Mouse (Mus musculus) embryonic facial prominence, embryonic 11.5 days (tissue): ENCODE results near the gene Uncx. TPM values are rescaled to one million over a fixed set of nuclear protein-coding genes. Genes with fewer than 3 reads are reported as not detected.

Experiments
- ATAC-seq: fragments of 200-750 bp; cut with Nextera tagmentation; replicated peaks from 2 replicates; pipeline ENCODE4 v1.8.0; 2017; ENCODE audit warnings: low read depth; ENCODE audit not compliant: insufficient number of reproducible peaks, low FRiP score, low TSS enrichment
- DNase-seq: peaks from one replicate; pipeline ENCODE4 v3.0.0-alpha.2; 2015; ENCODE audit warnings: low spot score
- H3K27ac ChIP-seq: fragments of 300-500 bp; sonication (generic); replicated peaks from 2 replicates; pipeline ENCODE4 v1.5.1; 2014; ENCODE audit warnings: mild to moderate bottlenecking, low read depth, low read length, control low read depth
- H3K27me3 ChIP-seq: fragments of 300-500 bp; sonication (generic); 2 replicates; pipeline ENCODE4 v1.6.1; 2014; ENCODE audit warnings: mild to moderate bottlenecking, low read length, moderate library complexity, mixed read lengths; ENCODE audit not compliant: control insufficient read depth, insufficient read depth
- H3K36me3 ChIP-seq: fragments of 300-500 bp; sonication (generic); replicated peaks from 2 replicates; pipeline ENCODE4 v1.6.1; 2014; ENCODE audit warnings: low read depth, mild to moderate bottlenecking, low read length, moderate library complexity, mixed read lengths; ENCODE audit not compliant: control insufficient read depth, insufficient read depth
- H3K4me1 ChIP-seq: fragments of 300-500 bp; sonication (generic); 2 replicates; pipeline ENCODE4 v1.6.1; 2014; ENCODE audit warnings: low read length, mixed read lengths; ENCODE audit not compliant: control insufficient read depth, insufficient read depth
- H3K4me2 ChIP-seq: fragments of 300-500 bp; sonication (generic); 2 replicates; pipeline ENCODE4 v1.6.1; 2014; ENCODE audit warnings: low read depth, mild to moderate bottlenecking, control low read depth, low read length, moderate library complexity
- H3K4me3 ChIP-seq: fragments of 300-500 bp; sonication (generic); 2 replicates; pipeline ENCODE4 v1.5.1; 2014; ENCODE audit warnings: low read depth, low read length, control low read depth
- H3K9ac ChIP-seq: fragments of 300-500 bp; sonication (generic); replicated peaks from 2 replicates; pipeline ENCODE4 v1.6.1; 2014; ENCODE audit warnings: mild to moderate bottlenecking, control low read depth, low read length
- H3K9me3 ChIP-seq: fragments of 300-500 bp; sonication (generic); replicated peaks from 2 replicates; pipeline ENCODE4 v1.6.1; 2016; ENCODE audit warnings: mild to moderate bottlenecking, low read length, inconsistent platforms, mixed read lengths; ENCODE audit not compliant: control insufficient read depth
- WGBS: fragments of 180-500 bp; shearing (Covaris S2); extraction: QIAGEN DNeasy Blood & Tissue Kit; methylation state at CpG from one replicate; pipeline ENCODE4 v1.1.7; 2014; 5-methylcytosine and 5-hydroxymethylcytosine counted together
- polyA plus RNA-seq: library from polyadenylated mRNA; unstranded; fragments of >200 nt; fragmentation: Nextera tagmentation; extraction: Ambion mirVana; gene quantifications from 2 replicates; pipeline ENCODE4 v1.2.1, GENCODE M21; 2014

Uncx gene
- polyA plus RNA-seq, 1 experiment from 2014 or later: 3.0 TPM

DNA sequence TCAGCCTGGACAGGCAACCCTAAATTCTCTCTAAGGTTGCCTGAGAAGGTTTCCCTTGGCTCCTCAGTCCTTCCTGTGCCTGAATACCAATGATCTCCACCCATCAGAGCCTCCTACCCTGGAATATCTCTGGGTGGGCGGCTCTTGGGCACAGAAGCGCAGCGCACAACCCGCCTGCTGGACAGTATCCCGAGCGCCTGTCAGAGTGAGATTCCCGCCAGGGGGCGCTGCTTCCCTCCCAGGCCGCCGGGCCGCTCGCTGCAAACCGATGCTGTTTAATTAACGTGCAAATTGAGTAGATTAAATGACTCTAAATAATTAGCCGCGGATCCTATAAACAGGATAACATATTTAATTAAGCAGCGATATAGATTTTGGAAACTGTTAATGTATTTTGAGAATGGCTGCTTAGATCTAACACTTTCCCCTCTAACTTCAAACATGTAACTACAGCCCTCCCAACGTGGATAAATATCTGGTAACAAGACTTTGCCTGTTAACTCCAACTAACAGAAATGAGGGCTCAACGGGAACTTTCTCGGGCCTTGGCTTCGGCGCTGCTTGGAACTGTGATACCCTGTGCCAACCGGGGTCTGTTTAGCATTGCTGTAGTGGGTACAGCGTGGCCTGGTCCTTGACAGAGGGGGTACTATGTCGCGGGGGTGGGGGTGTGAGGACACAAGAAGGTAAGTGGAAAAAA is 6.9 kb upstream of the Uncx start:
- no peak overlapping the region for H3K4me2 ChIP-seq
- peaks cover 62% of the 10 kb centered on the region for H3K27me3 ChIP-seq
- no peak overlapping the region for H3K27ac ChIP-seq
- H3K36me3 ChIP-seq: no peaks in the 10 kb centered on the region
- no peaks in the 10 kb centered on the region for H3K9me3 ChIP-seq
- ATAC-seq (no peak), DNase-seq (peak; percentile 87)
- H3K9ac ChIP-seq: no peak overlapping the region
- no peaks in the 10 kb centered on the region for H3K4me1 ChIP-seq
- under 1% methylated on average over 26 of the region's 26 CpGs for WGBS
- H3K4me3 ChIP-seq: no peak overlapping the region

DNA sequence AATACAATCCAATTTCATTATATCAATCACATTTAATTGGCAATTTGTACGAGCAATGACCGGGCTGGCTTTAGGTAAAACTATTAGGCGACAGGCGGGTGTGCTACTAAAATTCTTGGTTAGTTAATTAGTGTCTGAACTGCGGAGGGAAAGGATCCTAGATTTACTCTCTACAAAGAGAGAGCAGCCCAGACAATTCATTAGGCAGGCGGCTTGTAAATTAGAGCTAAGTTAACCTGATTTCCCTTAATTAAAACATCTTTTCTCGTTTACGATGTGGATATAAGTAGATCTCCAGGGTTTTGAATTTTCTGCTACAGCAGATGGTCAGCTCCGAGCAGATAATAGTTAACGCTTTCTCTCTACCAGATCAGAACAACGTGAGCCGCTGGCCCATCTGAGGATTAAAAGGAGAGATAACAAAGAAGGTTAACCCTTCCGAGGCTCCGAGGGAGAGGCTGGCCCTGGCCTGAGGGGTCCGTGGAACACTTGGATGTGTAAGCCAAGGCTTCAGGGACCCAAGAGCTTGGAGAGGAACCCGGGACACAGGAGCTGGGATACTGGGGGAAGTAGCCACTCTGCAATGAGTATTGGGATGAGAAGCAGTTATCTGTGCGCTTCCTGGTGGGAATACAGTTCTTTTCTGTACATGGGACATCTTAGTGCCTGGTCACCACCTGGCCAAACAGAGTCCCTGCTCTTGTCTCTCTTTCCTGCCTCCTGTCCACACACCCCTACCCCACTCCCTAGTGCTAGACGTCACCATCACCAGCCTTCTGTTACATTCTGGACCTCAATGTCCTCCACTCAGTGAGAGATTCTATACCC is 6.2 kb upstream of the Uncx start:
- no peak overlapping the region for H3K9ac ChIP-seq
- no peak overlapping the region for H3K27ac ChIP-seq
- H3K4me1 ChIP-seq: no peaks in the 10 kb centered on the region
- H3K36me3 ChIP-seq: no peaks in the 10 kb centered on the region
- H3K4me2 ChIP-seq: no peak overlapping the region
- no peak for ATAC-seq
- peaks cover 68% of the 10 kb centered on the region for H3K27me3 ChIP-seq
- no peak overlapping the region for H3K4me3 ChIP-seq
- no peaks in the 10 kb centered on the region for H3K9me3 ChIP-seq
- DNase-seq: peak; percentile 27
- WGBS: 2% methylated on average over 18 of the region's 18 CpGs

DNA sequence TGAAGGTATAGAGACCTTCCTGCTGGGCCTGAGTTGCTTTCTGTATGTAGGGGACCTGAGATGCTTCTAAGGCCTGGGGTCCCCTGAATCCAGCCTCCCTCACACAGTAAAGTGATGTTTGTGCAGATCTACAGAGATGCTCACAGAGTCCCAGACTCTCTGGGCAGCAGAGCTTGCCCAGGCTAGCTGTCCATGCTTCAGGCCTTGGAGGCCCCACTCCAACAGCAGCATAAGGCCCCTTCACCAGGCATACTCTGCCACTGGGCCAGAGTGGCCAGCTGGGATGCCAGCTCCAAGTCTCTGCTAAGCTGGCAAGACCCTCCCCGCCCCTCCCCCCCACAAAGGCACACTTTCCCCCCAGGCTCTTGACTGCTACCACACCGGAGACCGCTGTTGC is 5.6 kb upstream of the Uncx start:
- DNase-seq (no peak), ATAC-seq (no peak)
- peaks cover 72% of the 10 kb centered on the region for H3K27me3 ChIP-seq
- WGBS: 2% methylated on average over 3 of the region's 3 CpGs
- no peaks in the 10 kb centered on the region for H3K36me3 ChIP-seq
- H3K27ac ChIP-seq: no peak overlapping the region
- H3K4me2 ChIP-seq: no peak overlapping the region
- H3K9ac ChIP-seq: no peak overlapping the region
- H3K4me3 ChIP-seq: no peak overlapping the region
- H3K4me1 ChIP-seq: no peaks in the 10 kb centered on the region
- H3K9me3 ChIP-seq: no peaks in the 10 kb centered on the region

DNA sequence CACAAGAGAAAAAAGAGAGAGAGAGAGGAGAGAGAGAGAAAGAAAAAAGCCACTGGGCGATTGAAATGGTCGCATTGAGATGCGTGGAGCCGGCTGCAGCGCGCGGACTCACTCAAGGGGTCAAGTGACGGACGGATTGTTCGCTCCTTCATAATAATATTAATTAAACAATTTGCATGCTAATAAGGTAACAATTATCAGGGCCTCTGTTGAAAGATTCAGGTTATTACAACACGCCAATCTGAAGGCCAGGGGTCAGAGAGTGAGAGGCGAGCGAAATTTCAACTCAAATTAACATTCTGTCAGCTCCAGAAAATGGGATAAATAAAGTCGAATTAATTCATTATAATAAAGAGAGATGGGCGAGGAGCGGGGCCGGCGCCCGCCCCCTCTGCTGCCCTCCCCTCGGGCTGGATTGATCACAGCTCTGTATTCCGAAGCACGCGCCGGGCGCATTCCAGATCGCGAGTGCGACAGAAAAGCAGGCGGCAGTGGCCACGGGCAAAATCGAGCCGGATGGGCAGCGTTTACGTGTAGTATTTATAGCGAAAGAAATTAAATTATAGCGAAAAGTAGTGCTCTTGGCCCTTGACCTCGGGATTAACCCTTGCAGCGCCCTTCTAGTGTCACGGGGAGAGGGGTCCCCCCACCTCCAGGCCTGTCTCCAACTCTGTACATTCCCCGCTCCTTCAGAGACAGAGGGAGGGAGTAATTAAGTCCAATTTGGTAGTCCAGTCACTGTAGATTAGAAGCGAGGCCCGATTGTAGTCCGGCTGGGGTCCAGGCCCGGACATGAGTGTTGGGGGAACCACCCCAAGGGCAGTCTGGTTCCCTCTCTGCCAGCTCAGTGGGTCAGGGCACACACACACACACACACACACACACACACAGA is 1.9 kb upstream of the Uncx start:
- 1% methylated on average over 44 of the region's 44 CpGs for WGBS
- Histone ChIP-seq H3K4me2 (no peak overlapping the region), H3K27me3 (peaks cover 80% of the 10 kb centered on the region), H3K36me3 (no peaks in the 10 kb centered on the region), H3K4me1 (peaks cover 3% of the 10 kb centered on the region; the same call in 1 of the 2 replicates), H3K9me3 (no peaks in the 10 kb centered on the region), H3K4me3 (no peak overlapping the region), H3K27ac (no peak overlapping the region), H3K9ac (no peak overlapping the region)
- peak; percentile 56 for DNase-seq
- ATAC-seq: no peak

DNA sequence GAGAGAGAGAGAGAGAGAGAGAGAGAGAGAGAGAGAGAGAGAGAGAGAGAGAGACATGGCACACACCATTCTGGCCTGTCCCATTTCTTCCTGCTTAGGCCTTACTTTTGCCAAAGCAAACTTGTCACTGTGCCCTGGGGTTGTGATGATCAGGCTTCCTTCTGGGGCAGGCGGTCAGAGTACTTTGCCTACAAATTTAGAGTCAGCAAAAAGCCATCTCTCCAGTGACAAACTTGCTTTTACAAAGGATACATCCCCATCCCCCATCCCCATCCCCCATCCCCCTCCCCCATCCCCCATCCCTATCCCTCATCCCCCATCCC is 1.3 kb upstream of the Uncx start:
- peak; percentile 10 for DNase-seq
- H3K9ac ChIP-seq: no peak overlapping the region
- 0% methylated on average over 1 of the region's 1 CpGs for WGBS
- H3K36me3 ChIP-seq: no peaks in the 10 kb centered on the region
- no peaks in the 10 kb centered on the region for H3K9me3 ChIP-seq
- ATAC-seq: no peak
- peaks cover 3% of the 10 kb centered on the region; the same call in 1 of the 2 replicates for H3K4me1 ChIP-seq
- H3K27me3 ChIP-seq: peaks cover 82% of the 10 kb centered on the region
- no peak overlapping the region for H3K4me2 ChIP-seq
- H3K4me3 ChIP-seq: no peak overlapping the region
- no peak overlapping the region for H3K27ac ChIP-seq

DNA sequence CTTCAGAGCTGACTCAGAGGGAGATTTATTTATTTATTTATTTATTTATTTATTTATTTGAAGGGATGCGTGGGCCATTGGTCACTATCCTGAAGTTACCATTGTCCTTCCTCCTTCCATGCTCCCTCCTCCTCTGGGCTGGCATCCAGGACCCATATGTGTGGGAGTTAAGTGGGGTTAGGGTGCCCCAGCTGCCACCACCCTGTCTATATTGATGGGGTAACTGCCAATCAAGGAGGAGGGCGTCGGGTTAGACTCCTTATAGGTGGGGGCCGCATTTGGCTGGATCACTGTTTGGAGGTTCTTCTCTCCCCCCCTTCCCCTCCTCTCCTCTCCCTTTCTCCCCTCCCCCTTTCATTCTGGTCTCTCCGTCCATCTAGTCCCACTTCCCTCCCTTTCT is 738 bp upstream of the Uncx start:
- Histone ChIP-seq H3K4me1 (peaks cover 3% of the 10 kb centered on the region; the same call in 1 of the 2 replicates), H3K9ac (no peak overlapping the region), H3K4me3 (no peak overlapping the region), H3K4me2 (no peak overlapping the region), H3K27ac (no peak overlapping the region), H3K36me3 (no peaks in the 10 kb centered on the region), H3K9me3 (no peaks in the 10 kb centered on the region), H3K27me3 (peaks cover 82% of the 10 kb centered on the region)
- 0% methylated on average over 5 of the region's 5 CpGs for WGBS
- peak; percentile 2 for DNase-seq
- no peak for ATAC-seq

DNA sequence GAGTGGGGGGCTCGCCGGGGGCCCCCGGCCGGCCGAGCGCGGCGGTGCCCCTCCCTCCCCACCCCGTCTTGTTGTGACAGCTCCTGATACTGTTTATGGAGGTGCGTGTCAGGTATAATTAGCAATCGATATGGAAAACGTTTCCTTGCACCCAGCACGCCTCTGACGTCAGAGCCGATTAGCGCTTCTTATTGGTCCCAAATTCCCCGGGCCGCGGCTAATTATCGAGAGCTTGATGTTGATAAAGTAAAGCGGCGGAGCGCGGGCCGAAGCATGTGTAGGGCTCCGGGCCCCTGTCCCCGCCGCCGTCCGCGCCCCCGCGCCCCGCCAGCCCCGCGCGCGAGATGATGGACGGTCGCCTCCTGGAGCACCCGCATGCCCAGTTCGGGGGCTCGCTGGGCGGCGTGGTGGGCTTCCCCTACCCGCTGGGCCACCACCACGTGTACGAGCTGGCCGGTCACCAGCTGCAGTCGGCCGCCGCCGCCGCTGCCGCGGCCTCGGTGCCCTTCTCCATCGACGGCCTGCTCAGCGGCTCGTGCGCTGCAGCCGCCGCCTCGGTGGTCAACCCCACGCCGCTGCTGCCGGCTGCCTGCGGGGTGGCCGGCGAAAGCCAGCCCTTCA is 466 bp downstream of the Uncx start:
- H3K9me3 ChIP-seq: no peaks in the 10 kb centered on the region
- peak; percentile 76 for DNase-seq
- no peak overlapping the region for H3K27ac ChIP-seq
- H3K9ac ChIP-seq: 0 out of 2 replicates have a peak overlapping the region, but pooled peaks have one; percentile 9
- peak overlapping the region; percentile 13; the same call in 1 of the 2 replicates for H3K4me2 ChIP-seq
- WGBS: under 1% methylated on average over 71 of the region's 71 CpGs
- ATAC-seq: no peak
- H3K4me3 ChIP-seq: peak overlapping the region; percentile 18
- H3K36me3 ChIP-seq: no peaks in the 10 kb centered on the region
- H3K27me3 ChIP-seq: peaks cover 77% of the 10 kb centered on the region
- peaks cover 3% of the 10 kb centered on the region; the same call in 1 of the 2 replicates for H3K4me1 ChIP-seq
